ENCODE assay signal across 21 mouse cellular contexts in the genomic region with DNA sequence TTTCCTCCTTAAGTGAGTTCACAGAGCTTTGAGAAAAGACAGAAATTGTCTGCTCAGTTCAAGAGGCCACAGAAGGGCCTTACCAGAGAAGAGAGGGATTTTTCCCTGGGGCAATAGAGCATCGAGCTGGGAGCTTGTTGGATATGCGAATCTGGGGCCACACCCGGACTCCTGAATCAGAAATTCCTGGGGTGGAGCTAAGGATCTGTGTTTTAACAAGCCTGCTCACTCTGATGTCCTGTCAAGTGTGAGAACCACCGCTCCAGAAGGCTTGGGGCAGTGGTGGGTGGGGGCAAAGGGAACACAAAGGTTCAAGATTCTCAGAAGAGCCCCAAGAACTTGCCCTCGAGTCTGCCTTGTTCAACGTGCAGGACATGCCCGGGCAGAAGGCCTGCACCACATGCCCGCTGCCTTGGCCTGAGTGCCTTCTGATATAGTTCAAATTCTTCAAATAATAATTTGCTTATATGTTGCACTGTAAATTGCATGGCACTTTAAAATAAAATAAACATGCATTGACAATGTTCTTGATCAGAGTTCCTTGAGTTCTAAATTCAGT.
A peak's percentile ranks its signal among the peaks of the same experiment; 100 is the strongest.
DNase-seq lines count a peak whose midpoint lies in the region; ATAC-seq and TF ChIP-seq lines count a peak whose summit lies in the region.
"Had no signal": no experiment of that assay in that cellular context is flagged by ENCODE, and none has a peak within 500 bp of the region (broad histone marks: within the 10 kb centered on the region; RNA-seq: fewer than 3 reads in every experiment).

No protein-coding gene starts in this region.

- intact Hi-C loops in gastrocnemius, adult 2 months (cut with DNase I): no loop called here

- no peaks in the 10 kb centered on the region for H3K27me3 ChIP-seq in ES-Bruce4 (ENCODE audit: control insufficient read depth, insufficient read depth, low read length, poor library complexity, severe bottlenecking)
- no peaks in the 10 kb centered on the region for H3K27me3 ChIP-seq in embryonic facial prominence, embryonic 14.5 days (replicated peaks; ENCODE audit: control insufficient read depth, insufficient read depth, low read length)
- H3K27me3 ChIP-seq in stomach, embryonic 16.5 days (ENCODE audit: control insufficient read depth, insufficient read depth, low read length): no peaks in the 10 kb centered on the region

- no peak; the same call in 1 of the 2 replicates for ATAC-seq in embryonic facial prominence, embryonic 14.5 days (ENCODE audit: low read depth)
- ATAC-seq in stomach, embryonic 16.5 days (ENCODE audit: insufficient read depth, low FRiP score): peak; percentile 46; the same call in 1 of the 2 replicates
- ATAC-seq: forebrain, postnatal 0 days; hindbrain, embryonic 16.5 days had no signal

- WGBS in embryonic facial prominence, embryonic 14.5 days: 49% methylated on average over 8 of the region's 8 CpGs
- WGBS in stomach, embryonic 16.5 days: 57% methylated on average over 8 of the region's 8 CpGs

- no peak for DNase-seq in gastrocnemius, adult 2 months
- no peak for DNase-seq in gastrocnemius, postnatal 25 days
- DNase-seq in embryonic facial prominence, embryonic 14.5 days (ENCODE audit: low spot score): peak; percentile 63
- no peak for DNase-seq in right cerebral cortex, adult 2 months (ENCODE audit: low spot score in 2 of 2)
- DNase-seq in kidney, adult 18-20 months: no peak
- DNase-seq: adrenal gland, postnatal 25 days; B cell, adult 2 months; cerebellum, adult 11 months; cerebellum, postnatal 25 days; forebrain, postnatal 0 days; heart, adult 2 months; heart, postnatal 36 days; kidney, adult 11 months; layer of hippocampus, postnatal 36 days; lung, adult 2 months; lung, postnatal 36 days had no signal

- H3K36me3 ChIP-seq in ES-Bruce4 (ENCODE audit: control insufficient read depth, insufficient read depth, low read length, poor library complexity, severe bottlenecking): no peaks in the 10 kb centered on the region
- H3K36me3 ChIP-seq in embryonic facial prominence, embryonic 14.5 days (ENCODE audit: control insufficient read depth, insufficient read depth, low read length): no peaks in the 10 kb centered on the region
- H3K36me3 ChIP-seq in stomach, embryonic 16.5 days (ENCODE audit: control insufficient read depth, insufficient read depth, low read length): no peaks in the 10 kb centered on the region
- H3K36me3 ChIP-seq: midbrain, embryonic 10.5 days had no signal

- TF ChIP-seq EP300 in ES-Bruce4 (IDR thresholded peaks at IDR 0.05; ENCODE audit: insufficient read depth, low read depth, low read length): peak; percentile 69; the same call in 1 of the 2 replicates

- H3K9me3 ChIP-seq in ES-Bruce4 (replicated peaks; ENCODE audit: control insufficient read depth, insufficient read depth, low read length, poor library complexity, severe bottlenecking): peaks cover 2% of the 10 kb centered on the region
- H3K9me3 ChIP-seq in embryonic facial prominence, embryonic 14.5 days (ENCODE audit: control insufficient read depth, low read length): 0 out of 2 replicates have a peak, but pooled peaks cover 3% of the 10 kb centered on the region
- H3K9me3 ChIP-seq in stomach, embryonic 16.5 days (replicated peaks; ENCODE audit: control insufficient read depth, low read length): no peaks in the 10 kb centered on the region; the same call in 1 of the 2 replicates

- H3K4me2 ChIP-seq in embryonic facial prominence, embryonic 14.5 days (ENCODE audit: low read depth, low read length): no peak overlapping the region
- H3K4me2 ChIP-seq in stomach, embryonic 16.5 days (ENCODE audit: low read depth, low read length): no peak overlapping the region

- H3K4me1 ChIP-seq in ES-Bruce4 (ENCODE audit: control insufficient read depth, insufficient read depth, low read length): peaks cover 2% of the 10 kb centered on the region
- peaks cover 3% of the 10 kb centered on the region; the same call in 1 of the 2 replicates for H3K4me1 ChIP-seq in embryonic facial prominence, embryonic 14.5 days (ENCODE audit: control insufficient read depth, insufficient read depth, low read length)
- peaks cover 12% of the 10 kb centered on the region for H3K4me1 ChIP-seq in stomach, embryonic 16.5 days (ENCODE audit: control insufficient read depth, insufficient read depth, low read length)

- TF ChIP-seq CTCF in gastrocnemius, adult 2 months (IDR thresholded peaks at IDR 0.05): no peak
- TF ChIP-seq CTCF in ES-Bruce4 (IDR thresholded peaks at IDR 0.05; ENCODE audit: low read depth, low read length): no peak

- no peak overlapping the region for H3K4me3 ChIP-seq in gastrocnemius, adult 2 months
- H3K4me3 ChIP-seq in ES-Bruce4 (ENCODE audit: low read depth, low read length): no peak overlapping the region
- H3K4me3 ChIP-seq in embryonic facial prominence, embryonic 14.5 days (ENCODE audit: low read depth, low read length): no peak overlapping the region
- H3K4me3 ChIP-seq in stomach, embryonic 16.5 days (replicated peaks; ENCODE audit: low read length): no peak overlapping the region
- H3K4me3 ChIP-seq: heart, adult 2 months; midbrain, embryonic 10.5 days had no signal

- H3K9ac ChIP-seq in ES-Bruce4 (ENCODE audit: low read depth, poor library complexity, severe bottlenecking): no peak overlapping the region
- H3K9ac ChIP-seq in embryonic facial prominence, embryonic 14.5 days (ENCODE audit: low read depth, low read length): no peak overlapping the region
- peak overlapping the region; percentile 22; the same call in 1 of the 2 replicates for H3K9ac ChIP-seq in stomach, embryonic 16.5 days (ENCODE audit: low read length)
- H3K9ac ChIP-seq: forebrain, postnatal 0 days had no signal

- peak overlapping the region; percentile 3; the same call in 1 of the 2 replicates for H3K27ac ChIP-seq in gastrocnemius, adult 2 months
- peak overlapping the region; percentile 12; the same call in 1 of the 2 replicates for H3K27ac ChIP-seq in ES-Bruce4 (ENCODE audit: insufficient read depth, low read length)
- no peak overlapping the region; the same call in 1 of the 2 replicates for H3K27ac ChIP-seq in embryonic facial prominence, embryonic 14.5 days (replicated peaks; ENCODE audit: low read depth, low read length)
- peak overlapping the region; percentile 72 for H3K27ac ChIP-seq in stomach, embryonic 16.5 days (ENCODE audit: low read length)
- H3K27ac ChIP-seq: heart, adult 2 months; kidney, postnatal 0 days; midbrain, embryonic 10.5 days had no signal

- TF ChIP-seq POLR2A in ES-Bruce4 (IDR thresholded peaks at IDR 0.05; ENCODE audit: insufficient read depth, low read length): no peak
